Mouse (Mus musculus): ENCODE data around the gene Rprd1b. TPM values are rescaled to one million over a fixed set of nuclear protein-coding genes. Genes with fewer than 3 reads are reported as not detected.

Gene Rprd1b
- polyA plus RNA-seq, 1 experiment: 13.2 TPM

DNA sequence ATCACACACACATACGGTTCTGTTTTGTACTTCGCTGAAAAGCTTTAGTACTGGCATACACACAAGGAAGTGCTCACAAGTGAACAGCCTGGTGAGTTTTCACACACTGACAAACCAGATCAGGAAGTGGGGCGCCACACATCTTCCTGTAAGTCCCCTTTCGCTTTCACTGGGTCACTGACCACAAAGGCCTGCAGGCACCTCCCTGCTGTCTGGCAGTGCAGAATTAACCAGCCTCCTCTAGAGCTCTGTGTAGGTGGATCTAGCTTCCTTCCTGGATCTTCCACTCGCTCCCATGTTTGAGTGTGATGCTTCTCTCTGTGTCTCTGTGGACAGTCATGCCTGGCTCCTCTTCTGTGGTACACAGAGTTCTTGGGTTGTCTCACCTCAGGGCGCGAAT lies 138.3 kb downstream of the Rprd1b start:
- WGBS: 21% methylated on average over 7 of the region's 7 CpGs
- H3K27me3 ChIP-seq (ENCODE audit: control insufficient read depth, insufficient read depth, low read length): no peaks in the 10 kb centered on the region
- peaks cover 38% of the 10 kb centered on the region for H3K4me1 ChIP-seq (ENCODE audit: control insufficient read depth, insufficient read depth, insufficient read length, low read length)
- TF ChIP-seq POLR2A (IDR thresholded peaks at IDR 0.05; ENCODE audit: low read depth, low read length) (no peak), CTCF (IDR thresholded peaks at IDR 0.05; ENCODE audit: extremely low read depth, insufficient read length, insufficient replicate concordance, low read depth, low read length) (no peak)
- H3K27ac ChIP-seq (ENCODE audit: insufficient read depth, low read depth, low read length): peak overlapping the region; percentile 97
- 0 out of 2 replicates have a peak overlapping the region, but pooled peaks have one; percentile 10 for H3K4me3 ChIP-seq (ENCODE audit: low read depth, low read length)
- H3K36me3 ChIP-seq (ENCODE audit: control insufficient read depth, insufficient read depth, low read length): no peaks in the 10 kb centered on the region

GRCm38 (mm10) chr2:158167496-158168205 lies 139.4 kb downstream of the Rprd1b start:
- peaks cover 34% of the 10 kb centered on the region for H3K4me1 ChIP-seq (ENCODE audit: control insufficient read depth, insufficient read depth, insufficient read length, low read length)

GRCm38 (mm10) chr2:158168741-158169211 lies 140.5 kb downstream of the Rprd1b start:
- WGBS: 62% methylated on average over 8 of the region's 8 CpGs
- Histone ChIP-seq H3K27me3 (ENCODE audit: control insufficient read depth, insufficient read depth, low read length) (no peaks in the 10 kb centered on the region), H3K36me3 (ENCODE audit: control insufficient read depth, insufficient read depth, low read length) (no peaks in the 10 kb centered on the region), H3K27ac (ENCODE audit: insufficient read depth, low read depth, low read length) (no peak overlapping the region; the same call in 1 of the 2 replicates), H3K4me1 (ENCODE audit: control insufficient read depth, insufficient read depth, insufficient read length, low read length) (peaks cover 27% of the 10 kb centered on the region), H3K4me3 (ENCODE audit: low read depth, low read length) (no peak overlapping the region)
- TF ChIP-seq POLR2A (IDR thresholded peaks at IDR 0.05; ENCODE audit: low read depth, low read length) (no peak), CTCF (IDR thresholded peaks at IDR 0.05; ENCODE audit: extremely low read depth, insufficient read length, insufficient replicate concordance, low read depth, low read length) (no peak)

More at GRCm38 (mm10) chr2:158167496-158168205, 139.4 kb downstream of the Rprd1b start:
- WGBS: 43% methylated on average over 9 of the region's 9 CpGs
- no peak overlapping the region for H3K4me3 ChIP-seq (ENCODE audit: low read depth, low read length)
- no peaks in the 10 kb centered on the region for H3K27me3 ChIP-seq (ENCODE audit: control insufficient read depth, insufficient read depth, low read length)
- peak overlapping the region; percentile 97 for H3K27ac ChIP-seq (ENCODE audit: insufficient read depth, low read depth, low read length)
- no peaks in the 10 kb centered on the region for H3K36me3 ChIP-seq (ENCODE audit: control insufficient read depth, insufficient read depth, low read length)
- TF ChIP-seq CTCF (IDR thresholded peaks at IDR 0.05; ENCODE audit: extremely low read depth, insufficient read length, insufficient replicate concordance, low read depth, low read length): no peak
- TF ChIP-seq POLR2A (IDR thresholded peaks at IDR 0.05; ENCODE audit: low read depth, low read length): no peak

DNA sequence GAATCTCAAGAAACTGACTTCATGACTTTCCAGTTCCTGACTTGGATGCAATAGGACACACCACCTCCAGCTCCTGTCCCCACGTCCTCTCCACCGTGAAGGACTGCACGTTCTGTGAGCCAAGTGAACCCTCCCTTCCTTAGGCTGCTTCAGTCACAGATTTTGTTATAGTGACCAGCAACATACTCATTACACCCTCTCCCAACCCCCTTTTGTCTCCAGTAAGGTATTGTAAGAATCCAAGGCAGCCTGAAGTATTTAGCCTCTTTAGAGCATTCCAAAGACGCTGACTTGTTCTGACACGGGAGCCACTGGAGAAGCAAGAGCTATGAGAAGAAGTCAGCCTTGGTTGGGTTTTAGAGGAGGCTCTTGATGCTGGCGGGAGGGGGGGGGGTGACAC lies 141.1 kb downstream of the Rprd1b start:
- no peaks in the 10 kb centered on the region for H3K27me3 ChIP-seq (ENCODE audit: control insufficient read depth, insufficient read depth, low read length)
- no peak for TF ChIP-seq POLR2A (IDR thresholded peaks at IDR 0.05; ENCODE audit: low read depth, low read length)
- no peak for TF ChIP-seq CTCF (IDR thresholded peaks at IDR 0.05; ENCODE audit: extremely low read depth, insufficient read length, insufficient replicate concordance, low read depth, low read length)
- 83% methylated on average over 6 of the region's 6 CpGs for WGBS
- H3K27ac ChIP-seq (ENCODE audit: insufficient read depth, low read depth, low read length): no peak overlapping the region; the same call in 1 of the 2 replicates
- peaks cover 31% of the 10 kb centered on the region for H3K4me1 ChIP-seq (ENCODE audit: control insufficient read depth, insufficient read depth, insufficient read length, low read length)
- no peaks in the 10 kb centered on the region for H3K36me3 ChIP-seq (ENCODE audit: control insufficient read depth, insufficient read depth, low read length)
- no peak overlapping the region for H3K4me3 ChIP-seq (ENCODE audit: low read depth, low read length)

- Histone ChIP-seq H3K27me3 (ENCODE audit: control insufficient read depth, insufficient read depth, low read length) (no peaks in the 10 kb centered on the region), H3K4me3 (ENCODE audit: low read depth, low read length) (no peak overlapping the region), H3K27ac (ENCODE audit: insufficient read depth, low read depth, low read length) (no peak overlapping the region), H3K36me3 (ENCODE audit: control insufficient read depth, insufficient read depth, low read length) (no peaks in the 10 kb centered on the region), H3K4me1 (ENCODE audit: control insufficient read depth, insufficient read depth, insufficient read length, low read length) (peaks cover 35% of the 10 kb centered on the region)
- WGBS: 85% methylated on average over 7 of the region's 7 CpGs
- TF ChIP-seq POLR2A (IDR thresholded peaks at IDR 0.05; ENCODE audit: low read depth, low read length) (no peak), CTCF (IDR thresholded peaks at IDR 0.05; ENCODE audit: extremely low read depth, insufficient read length, insufficient replicate concordance, low read depth, low read length) (no peak)
Measured at GRCm38 (mm10) chr2:158169771-158170170, 141.5 kb downstream of the Rprd1b start.

DNA sequence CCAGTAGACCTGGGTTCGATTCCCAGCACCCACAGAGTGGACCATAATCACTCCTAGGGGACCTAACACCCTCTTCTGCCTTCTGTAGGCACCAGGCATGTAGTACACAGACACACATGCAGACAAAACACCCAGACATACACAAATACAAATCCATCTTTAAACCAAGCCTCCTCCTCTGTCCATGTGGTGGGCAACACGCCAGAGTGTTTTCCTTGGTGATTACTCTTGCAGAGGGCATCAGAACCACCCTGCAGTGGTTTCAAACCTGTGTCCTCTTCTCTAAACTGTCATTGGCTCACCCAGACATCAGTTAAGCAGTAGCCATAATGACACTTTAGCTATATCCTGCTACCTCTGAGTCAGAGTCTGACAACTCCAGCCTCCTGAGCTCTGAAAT lies 142.1 kb downstream of the Rprd1b start:
- Histone ChIP-seq H3K27ac (ENCODE audit: insufficient read depth, low read depth, low read length) (no peak overlapping the region), H3K4me3 (ENCODE audit: low read depth, low read length) (no peak overlapping the region), H3K36me3 (ENCODE audit: control insufficient read depth, insufficient read depth, low read length) (no peaks in the 10 kb centered on the region), H3K27me3 (ENCODE audit: control insufficient read depth, insufficient read depth, low read length) (no peaks in the 10 kb centered on the region), H3K4me1 (ENCODE audit: control insufficient read depth, insufficient read depth, insufficient read length, low read length) (peaks cover 39% of the 10 kb centered on the region)
- TF ChIP-seq POLR2A (IDR thresholded peaks at IDR 0.05; ENCODE audit: low read depth, low read length) (no peak), CTCF (IDR thresholded peaks at IDR 0.05; ENCODE audit: extremely low read depth, insufficient read length, insufficient replicate concordance, low read depth, low read length) (no peak)
- WGBS: 95% methylated on average over 2 of the region's 2 CpGs

DNA sequence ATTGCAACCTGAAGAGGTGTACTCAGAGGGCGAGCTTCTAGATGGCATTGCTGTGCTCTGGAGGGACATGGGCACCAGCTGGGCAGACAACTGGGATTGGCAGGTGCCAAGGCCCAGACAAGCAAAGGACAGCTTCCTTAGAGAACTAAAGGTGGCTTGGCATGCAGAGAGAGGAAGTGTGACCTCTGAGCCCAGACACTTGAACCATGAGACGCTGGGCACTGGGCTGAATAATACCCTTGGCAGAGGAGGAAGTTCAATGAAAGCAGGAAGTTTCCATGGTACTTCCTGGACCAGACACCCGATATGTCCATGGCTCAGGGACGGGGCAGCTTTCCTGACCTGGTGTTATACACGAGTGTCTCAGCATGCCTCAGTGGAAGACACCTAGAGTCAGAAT lies 146.1 kb downstream of the Rprd1b start:
- Histone ChIP-seq H3K27ac (ENCODE audit: insufficient read depth, low read depth, low read length) (peak overlapping the region; percentile 48), H3K4me1 (ENCODE audit: control insufficient read depth, insufficient read depth, insufficient read length, low read length) (peaks cover 30% of the 10 kb centered on the region), H3K36me3 (ENCODE audit: control insufficient read depth, insufficient read depth, low read length) (no peaks in the 10 kb centered on the region), H3K4me3 (ENCODE audit: low read depth, low read length) (no peak overlapping the region), H3K27me3 (ENCODE audit: control insufficient read depth, insufficient read depth, low read length) (no peaks in the 10 kb centered on the region)
- TF ChIP-seq CTCF (IDR thresholded peaks at IDR 0.05; ENCODE audit: extremely low read depth, insufficient read length, insufficient replicate concordance, low read depth, low read length) (no peak), POLR2A (IDR thresholded peaks at IDR 0.05; ENCODE audit: low read depth, low read length) (no peak)
- WGBS: 47% methylated on average over 5 of the region's 5 CpGs

Data from small intestine, adult 2 months (tissue).